Mouse (Mus musculus) hindbrain, embryonic 10.5 days (tissue): ENCODE data around the gene Tspan4. TPM values are rescaled to one million over a fixed set of nuclear protein-coding genes. Genes with fewer than 3 reads are reported as not detected.
A peak's percentile ranks its signal among the peaks of the same experiment; 100 is the strongest.

ENCODE experiments used
- DNase-seq: peaks from one replicate; pipeline ENCODE4 v3.0.0-alpha.2; 2017; ENCODE audit warnings: low spot score
- H3K27ac ChIP-seq: fragments of 300-500 bp; sonication (generic); 2 replicates; pipeline ENCODE4 v1.5.1; 2016; ENCODE audit warnings: mild to moderate bottlenecking, moderate library complexity
- H3K27me3 ChIP-seq: fragments of 300-500 bp; sonication (generic); 2 replicates; pipeline ENCODE4 v1.6.1; 2016; ENCODE audit warnings: mild to moderate bottlenecking; ENCODE audit not compliant: poor library complexity, insufficient read depth, severe bottlenecking
- H3K36me3 ChIP-seq: fragments of 300-500 bp; sonication (generic); 2 replicates; pipeline ENCODE4 v1.6.1; 2016; ENCODE audit warnings: mild to moderate bottlenecking, moderate library complexity
- H3K4me1 ChIP-seq: fragments of 300-500 bp; sonication (generic); replicated peaks from 2 replicates; pipeline ENCODE4 v1.6.1; 2016; ENCODE audit warnings: mild to moderate bottlenecking
- H3K4me3 ChIP-seq: fragments of 300-500 bp; sonication (generic); 2 replicates; pipeline ENCODE4 v1.5.1; 2016; ENCODE audit warnings: mild to moderate bottlenecking, moderate library complexity
- H3K9me3 ChIP-seq: fragments of 300-500 bp; sonication (generic); 2 replicates; pipeline ENCODE4 v1.6.1; 2016; ENCODE audit warnings: mild to moderate bottlenecking, moderate library complexity
- WGBS: fragments of 180-500 bp; shearing (Covaris S2); methylation state at CpG from one replicate; pipeline ENCODE4 v1.1.7; 2016; 5-methylcytosine and 5-hydroxymethylcytosine counted together
- polyA plus RNA-seq: library from polyadenylated mRNA; unstranded; fragments of >200 nt; fragmentation: Nextera tagmentation; extraction: Ambion mirVana; gene quantifications from 2 replicates; pipeline ENCODE4 v1.2.1, GENCODE M21; 2016

Gene Tspan4
- polyA plus RNA-seq, 1 experiment from 2014 or later = 38.6 TPM

DNA sequence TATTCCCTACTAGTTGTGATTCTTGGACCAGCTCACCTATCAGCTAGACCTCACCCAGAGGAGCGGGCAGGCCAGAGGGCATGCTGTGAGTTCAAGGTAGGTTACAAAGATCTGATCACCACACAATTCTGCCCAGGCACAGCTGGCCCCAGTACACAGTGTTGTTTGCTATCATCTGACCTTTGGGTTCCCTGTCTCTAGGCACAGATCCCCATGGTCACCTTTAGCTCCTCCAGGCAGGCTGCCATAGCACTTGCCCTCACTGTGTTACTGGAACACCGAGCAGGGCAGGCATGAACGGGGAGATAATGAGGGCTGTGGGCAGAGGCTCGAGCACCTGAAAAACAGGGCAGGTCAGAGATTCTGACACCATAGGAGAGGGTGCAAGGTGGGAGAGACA lies 42.6 kb downstream of the Tspan4 start:
- Histone ChIP-seq H3K27ac (no peak overlapping the region), H3K4me1 (0 out of 2 replicates have a peak, but pooled peaks cover 3% of the 10 kb centered on the region), H3K9me3 (no peaks in the 10 kb centered on the region), H3K4me3 (no peak overlapping the region), H3K36me3 (peaks cover 31% of the 10 kb centered on the region), H3K27me3 (no peaks in the 10 kb centered on the region)
- no peak for DNase-seq
- 91% methylated on average over 4 of the region's 4 CpGs for WGBS

DNA sequence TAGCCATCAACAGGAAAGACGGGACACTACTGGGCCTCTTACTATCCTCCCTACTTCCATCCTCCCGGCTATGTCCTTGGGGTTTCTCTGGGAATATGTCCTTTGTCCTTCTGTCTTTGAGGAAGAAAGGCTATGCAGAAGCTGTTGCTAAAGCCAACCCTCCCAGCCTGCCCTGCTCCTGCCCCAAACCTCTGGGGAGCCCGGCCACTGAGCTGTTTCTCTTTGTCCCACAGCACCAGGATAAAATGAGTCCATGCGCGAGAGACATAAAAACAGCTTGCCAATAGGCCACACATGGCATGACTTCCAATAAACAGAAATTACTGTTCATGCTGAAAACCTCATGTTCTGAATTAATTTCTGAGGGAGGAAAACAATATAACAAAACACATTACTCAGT lies 43.3 kb downstream of the Tspan4 start:
- H3K4me3 ChIP-seq = no peak overlapping the region
- WGBS = 86% methylated on average over 5 of the region's 5 CpGs
- 0 out of 2 replicates have a peak, but pooled peaks cover 3% of the 10 kb centered on the region for H3K4me1 ChIP-seq
- no peaks in the 10 kb centered on the region for H3K9me3 ChIP-seq
- no peaks in the 10 kb centered on the region for H3K27me3 ChIP-seq
- H3K36me3 ChIP-seq = peaks cover 31% of the 10 kb centered on the region
- no peak overlapping the region for H3K27ac ChIP-seq
- no peak for DNase-seq

DNA sequence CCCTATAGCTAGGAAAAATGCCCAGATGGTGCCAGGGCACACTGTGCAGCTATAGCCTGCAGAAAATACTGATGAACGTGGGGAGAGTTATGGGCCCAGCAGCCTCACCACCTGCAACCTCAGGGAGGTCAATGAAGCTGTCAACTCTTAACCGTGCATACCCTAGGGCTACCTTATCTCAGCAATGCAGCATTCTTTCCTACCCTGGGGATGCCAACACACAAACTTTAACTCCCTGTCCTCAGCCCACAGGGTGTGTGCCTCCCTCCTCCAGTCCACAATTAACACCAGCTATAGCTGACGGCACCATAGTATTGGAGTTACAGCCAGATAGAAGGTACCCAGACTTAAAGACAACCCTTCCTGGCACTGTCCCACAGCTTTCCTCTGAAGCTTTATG lies 43.9 kb downstream of the Tspan4 start:
- 81% methylated on average over 3 of the region's 3 CpGs for WGBS
- H3K4me3 ChIP-seq = no peak overlapping the region
- H3K27ac ChIP-seq = 0 out of 2 replicates have a peak overlapping the region, but pooled peaks have one; percentile 16
- H3K36me3 ChIP-seq = peaks cover 27% of the 10 kb centered on the region
- no peaks in the 10 kb centered on the region for H3K9me3 ChIP-seq
- no peaks in the 10 kb centered on the region for H3K27me3 ChIP-seq
- DNase-seq = no peak
- H3K4me1 ChIP-seq = 0 out of 2 replicates have a peak, but pooled peaks cover 3% of the 10 kb centered on the region

DNA sequence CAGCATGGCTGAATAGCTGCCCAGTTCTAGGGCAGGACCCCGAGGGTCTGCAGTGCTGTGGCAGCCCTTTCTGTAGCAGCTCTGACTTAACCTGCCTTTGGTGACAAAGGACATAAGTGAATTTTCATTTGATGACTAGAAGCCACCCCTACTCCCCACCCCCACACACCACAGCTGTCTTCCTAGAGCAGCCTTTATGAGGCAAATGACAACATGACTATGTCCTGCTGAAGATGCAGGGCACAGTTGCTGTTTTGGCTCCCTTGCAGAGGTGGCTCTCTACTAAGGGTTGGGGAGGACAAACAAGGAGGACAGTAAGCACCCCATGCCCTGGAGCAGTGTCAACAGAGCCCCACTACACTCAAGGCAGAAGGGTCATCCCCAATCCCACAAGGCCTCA lies 44.8 kb downstream of the Tspan4 start:
- H3K27ac ChIP-seq = peak overlapping the region; percentile 25; the same call in 1 of the 2 replicates
- H3K36me3 ChIP-seq = peaks cover 22% of the 10 kb centered on the region
- 0 out of 2 replicates have a peak, but pooled peaks cover 3% of the 10 kb centered on the region for H3K4me1 ChIP-seq
- no peak overlapping the region for H3K4me3 ChIP-seq
- DNase-seq = no peak
- H3K27me3 ChIP-seq = no peaks in the 10 kb centered on the region
- H3K9me3 ChIP-seq = no peaks in the 10 kb centered on the region
- WGBS = 91% methylated on average over 1 of the region's 1 CpGs

DNA sequence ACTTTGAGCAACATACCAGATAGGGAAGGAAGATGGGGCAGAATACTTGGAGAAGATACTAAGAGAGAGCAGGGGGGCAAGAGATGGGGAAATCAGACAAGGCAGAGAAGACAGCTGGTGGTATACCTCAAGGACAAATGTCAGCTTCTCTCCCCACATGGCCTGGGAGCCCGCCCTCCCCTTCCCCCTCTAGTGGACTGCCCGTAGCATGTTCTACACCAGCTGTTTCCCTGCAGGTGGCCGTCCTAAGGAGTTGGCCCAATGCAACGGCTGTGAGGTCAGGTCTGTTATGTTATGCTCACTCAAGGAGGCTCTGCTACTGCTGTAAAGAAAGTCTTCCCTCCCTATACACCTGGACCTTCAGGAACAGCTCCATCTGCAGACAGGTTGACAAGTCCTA lies 48.0 kb downstream of the Tspan4 start:
- Histone ChIP-seq H3K36me3 (peaks cover 19% of the 10 kb centered on the region), H3K4me3 (no peak overlapping the region), H3K4me1 (0 out of 2 replicates have a peak, but pooled peaks cover 3% of the 10 kb centered on the region), H3K27ac (no peak overlapping the region), H3K9me3 (no peaks in the 10 kb centered on the region), H3K27me3 (no peaks in the 10 kb centered on the region)
- WGBS = 38% methylated on average over 4 of the region's 4 CpGs
- no peak for DNase-seq

DNA sequence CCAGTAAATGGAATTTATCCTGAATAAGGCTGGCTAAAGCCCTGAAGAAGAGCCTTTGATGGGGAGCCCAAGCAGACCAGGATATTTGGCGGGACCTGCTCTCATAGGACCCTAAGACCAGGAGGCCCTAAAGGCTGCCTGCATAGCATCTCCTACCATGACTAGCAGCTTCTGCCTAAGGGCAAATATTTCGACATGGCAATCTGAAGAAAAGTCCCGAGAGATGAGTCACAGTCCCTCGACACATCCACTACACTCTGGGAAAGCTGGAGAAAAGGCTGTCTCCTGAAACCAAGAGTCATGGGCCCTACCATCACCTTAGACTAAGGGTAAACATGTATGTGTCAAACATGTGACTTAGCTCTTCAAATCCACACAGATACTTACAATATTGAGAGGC lies 49.2 kb downstream of the Tspan4 start:
- Histone ChIP-seq H3K27me3 (no peaks in the 10 kb centered on the region), H3K4me1 (0 out of 2 replicates have a peak, but pooled peaks cover 3% of the 10 kb centered on the region), H3K9me3 (no peaks in the 10 kb centered on the region), H3K4me3 (no peak overlapping the region), H3K27ac (no peak overlapping the region), H3K36me3 (peaks cover 30% of the 10 kb centered on the region)
- DNase-seq = no peak
- WGBS = 91% methylated on average over 4 of the region's 4 CpGs

DNA sequence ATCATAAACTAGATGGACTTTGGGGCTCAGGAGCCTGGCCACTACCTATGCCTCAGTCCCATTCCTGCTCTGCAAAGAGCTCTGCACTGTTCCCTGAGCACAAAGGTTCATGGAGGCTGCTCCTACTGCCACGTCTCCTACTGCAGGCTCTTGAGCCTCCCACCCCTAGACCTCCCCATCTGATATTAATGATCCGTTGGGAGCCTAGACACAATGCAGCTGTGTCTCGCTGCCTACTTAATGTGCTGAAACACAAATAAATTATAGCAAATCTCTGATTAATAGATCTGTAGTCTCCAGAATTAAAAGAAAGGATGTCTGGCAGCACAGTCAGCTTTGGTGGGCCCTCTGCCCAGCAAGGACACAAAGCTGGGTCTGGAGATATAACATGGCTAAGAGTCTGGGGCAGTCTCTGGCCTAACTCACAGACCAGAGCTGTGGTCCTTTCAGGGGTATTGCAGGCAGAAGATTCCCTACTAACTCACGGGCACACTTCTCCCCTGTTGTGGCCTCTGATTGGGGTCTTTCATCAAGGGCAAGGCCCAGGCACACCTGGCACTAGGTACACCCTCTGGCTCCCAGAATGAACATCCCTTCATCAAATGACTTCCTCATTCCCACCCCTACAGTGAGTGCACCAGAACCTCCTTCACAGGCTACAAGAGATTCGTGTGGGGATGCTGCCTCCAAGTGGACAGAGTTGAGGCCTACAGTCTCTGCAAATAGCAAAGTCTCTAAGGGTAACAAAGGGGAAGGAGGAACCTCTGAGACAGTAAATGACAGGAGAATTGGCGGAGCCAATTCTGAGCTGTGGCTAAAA lies 49.9 kb downstream of the Tspan4 start:
- Histone ChIP-seq H3K4me1 (0 out of 2 replicates have a peak, but pooled peaks cover 1% of the 10 kb centered on the region), H3K36me3 (peaks cover 37% of the 10 kb centered on the region)
- 58% methylated on average over 6 of the region's 6 CpGs for WGBS

DNA sequence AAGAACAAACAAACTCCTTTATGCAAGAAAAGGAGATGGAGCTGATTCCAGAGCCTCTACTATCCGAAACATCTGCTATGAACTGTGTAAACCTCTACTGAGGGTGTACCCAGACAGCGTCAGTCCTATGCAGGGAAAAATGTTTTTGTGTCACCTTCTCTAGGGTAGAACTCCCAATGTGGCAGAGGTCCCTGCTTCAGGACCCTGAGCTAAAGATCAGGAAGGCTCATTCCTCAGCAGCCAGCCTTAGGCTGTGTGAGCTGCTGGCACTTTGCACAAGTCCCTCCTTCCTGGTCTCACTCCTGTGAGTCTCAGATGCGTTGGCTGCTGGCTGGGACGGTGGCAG lies 50.5 kb downstream of the Tspan4 start:
- 87% methylated on average over 4 of the region's 4 CpGs for WGBS
- no peak overlapping the region for H3K27ac ChIP-seq
- H3K27me3 ChIP-seq = no peaks in the 10 kb centered on the region
- H3K9me3 ChIP-seq = no peaks in the 10 kb centered on the region
- H3K4me1 ChIP-seq = no peaks in the 10 kb centered on the region
- H3K36me3 ChIP-seq = peaks cover 43% of the 10 kb centered on the region
- no peak overlapping the region for H3K4me3 ChIP-seq
- DNase-seq = no peak

More for the DNA sequence above, 49.9 kb downstream of the Tspan4 start:
- no peak overlapping the region for H3K4me3 ChIP-seq
- no peaks in the 10 kb centered on the region for H3K9me3 ChIP-seq
- H3K27me3 ChIP-seq = no peaks in the 10 kb centered on the region
- no peak overlapping the region for H3K27ac ChIP-seq
- peak; percentile 71 for DNase-seq

DNA sequence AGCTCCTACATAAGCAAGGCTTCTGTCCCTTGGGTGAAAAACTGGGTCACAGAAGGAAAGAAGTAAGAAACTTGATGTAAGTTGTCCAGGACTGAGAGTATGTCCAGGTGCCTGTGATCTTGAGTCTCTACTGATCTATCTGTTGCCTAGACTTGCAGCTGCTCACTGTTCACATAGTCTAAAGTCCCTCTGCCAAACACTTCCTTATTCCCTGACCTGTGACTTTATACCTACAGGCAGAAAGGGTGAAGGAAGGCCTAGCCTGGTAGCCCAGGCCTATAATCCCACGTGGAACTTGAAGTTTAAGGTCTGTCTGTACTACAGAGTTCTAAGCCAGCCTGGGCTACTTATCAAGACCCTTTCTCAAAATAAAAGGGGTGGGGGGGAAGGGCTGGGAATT lies 60.5 kb downstream of the Tspan4 start:
- Histone ChIP-seq H3K36me3 (peaks cover 6% of the 10 kb centered on the region; the same call in 1 of the 2 replicates), H3K4me1 (peaks cover 21% of the 10 kb centered on the region), H3K9me3 (no peaks in the 10 kb centered on the region), H3K27ac (no peak overlapping the region), H3K4me3 (no peak overlapping the region), H3K27me3 (no peaks in the 10 kb centered on the region)
- no peak for DNase-seq
- WGBS = 79% methylated on average over 1 of the region's 1 CpGs

DNA sequence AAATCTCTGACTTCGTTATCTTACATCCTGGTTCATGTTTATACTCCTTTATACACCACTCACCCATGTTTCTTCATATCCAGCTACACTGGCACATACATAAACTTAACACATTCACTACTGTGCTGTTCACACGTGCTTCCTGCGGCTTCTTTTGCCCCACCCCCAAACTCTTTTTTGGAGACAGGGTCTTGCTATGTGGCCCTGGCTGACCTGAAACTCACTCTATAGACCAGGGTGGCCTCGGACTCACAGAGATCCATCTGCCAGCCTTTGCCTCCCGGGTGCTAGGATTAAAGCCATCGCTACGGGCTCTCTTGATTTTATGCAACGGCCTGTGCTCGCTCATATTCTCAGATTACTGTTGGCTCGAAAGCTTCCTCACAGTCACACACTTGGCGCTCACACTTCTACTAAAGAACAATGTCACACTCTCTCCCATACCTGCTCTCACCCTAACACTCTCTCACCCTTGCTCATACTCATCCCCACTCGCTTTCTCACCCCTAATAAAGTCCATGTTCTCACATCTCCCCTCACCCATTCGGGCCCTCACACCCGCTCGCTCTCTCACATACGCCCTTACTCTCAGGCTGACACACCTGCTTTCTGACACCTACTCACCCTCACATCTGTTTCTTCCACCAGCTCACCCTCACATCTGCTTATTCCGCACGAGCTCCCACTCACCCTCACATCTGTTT lies 64.0 kb downstream of the Tspan4 start:
- no peaks in the 10 kb centered on the region for H3K27me3 ChIP-seq
- DNase-seq = no peak
- H3K27ac ChIP-seq = peak overlapping the region; percentile 91
- H3K9me3 ChIP-seq = no peaks in the 10 kb centered on the region
- H3K4me1 ChIP-seq = peaks cover 26% of the 10 kb centered on the region
- no peaks in the 10 kb centered on the region for H3K36me3 ChIP-seq
- H3K4me3 ChIP-seq = peak overlapping the region; percentile 89
- WGBS = 23% methylated on average over 18 of the region's 18 CpGs

DNA sequence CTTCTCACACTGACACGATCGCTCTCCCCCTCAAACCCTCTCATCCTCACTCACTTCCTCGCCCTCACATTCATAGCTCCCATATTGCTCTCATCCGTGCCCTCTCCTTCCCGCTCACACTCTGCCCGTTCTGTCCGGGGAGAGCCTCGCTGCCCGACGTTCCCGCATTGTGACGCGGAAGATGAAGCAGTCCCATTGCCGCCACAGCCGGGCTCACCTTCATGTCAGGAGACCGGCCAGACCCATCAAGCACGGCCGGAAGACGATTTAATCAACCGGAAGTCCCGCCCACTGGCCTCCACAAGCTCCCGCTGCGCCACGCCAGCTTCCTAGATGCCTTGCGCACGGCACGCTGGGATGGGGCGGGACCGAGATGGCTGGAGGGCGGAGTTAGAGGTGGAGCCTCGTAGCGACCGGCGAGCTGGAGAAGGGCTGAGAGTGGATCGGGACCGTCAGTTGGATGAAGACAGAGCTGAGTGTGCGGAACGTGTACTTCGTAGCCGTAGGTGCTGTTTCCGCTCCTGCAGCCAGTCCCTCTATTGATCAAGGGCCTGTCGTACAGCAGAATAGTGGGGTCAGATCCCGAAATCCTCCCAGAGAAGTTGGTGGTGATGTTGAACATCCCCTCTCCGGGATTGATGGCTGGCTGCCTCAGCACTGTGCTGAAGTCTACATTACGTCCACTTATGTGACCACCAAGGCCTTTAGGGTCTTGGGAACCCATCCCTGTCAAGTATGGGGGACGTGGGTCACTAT lies 64.7 kb downstream of the Tspan4 start, which contains the start of gene Chid1:
Gene Chid1 (minus strand): TSS at position 302 of the 756 bp plus-strand sequence.
- H3K9me3 ChIP-seq = no peaks in the 10 kb centered on the region
- peak; percentile 99 for DNase-seq
- no peaks in the 10 kb centered on the region for H3K36me3 ChIP-seq
- peaks cover 26% of the 10 kb centered on the region for H3K4me1 ChIP-seq
- no peaks in the 10 kb centered on the region for H3K27me3 ChIP-seq
- peak within 1 kb of the TSS; percentile 89 for H3K4me3 ChIP-seq
- WGBS = 1% methylated on average over 46 of the region's 46 CpGs
- H3K27ac ChIP-seq = peak within 1 kb of the TSS; percentile 91

DNA sequence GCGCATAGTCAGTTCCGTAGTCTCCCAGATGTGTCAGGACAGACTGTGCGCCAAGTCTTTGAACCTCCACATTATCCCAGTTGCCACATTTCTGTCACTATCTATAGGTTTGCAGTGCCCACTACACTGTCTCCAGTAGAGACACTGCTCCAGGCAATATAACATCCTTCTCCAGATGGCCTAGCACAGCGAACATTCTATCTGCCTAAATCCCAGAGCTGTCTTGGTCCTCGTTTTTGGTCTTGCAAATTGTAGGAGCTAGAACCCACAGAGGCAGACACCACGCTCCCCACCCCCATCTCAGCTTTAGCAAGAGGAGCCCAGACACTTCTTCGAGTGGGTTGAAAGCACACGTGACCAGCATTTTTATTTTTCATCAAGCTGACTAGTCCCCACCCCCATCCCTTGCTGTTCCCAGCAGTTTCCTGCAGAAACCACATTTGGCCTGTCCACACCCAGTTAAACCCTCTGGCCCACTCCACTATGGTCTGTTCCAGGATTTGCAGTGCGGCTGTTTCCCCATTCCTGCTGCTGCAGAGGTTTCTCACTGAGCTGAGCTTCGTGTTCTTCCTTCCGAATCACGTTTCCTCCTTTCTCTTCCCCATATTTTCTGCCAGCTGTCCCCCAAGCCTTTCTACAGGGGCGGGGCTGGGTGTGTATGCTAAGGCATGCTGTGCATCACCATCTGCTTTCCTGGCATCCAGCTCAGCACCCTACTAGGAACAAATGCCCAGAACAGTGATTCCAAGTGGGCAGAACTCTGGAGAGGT lies 65.5 kb downstream of the Tspan4 start:
- Histone ChIP-seq H3K36me3 (no peaks in the 10 kb centered on the region), H3K27me3 (no peaks in the 10 kb centered on the region), H3K9me3 (no peaks in the 10 kb centered on the region), H3K27ac (peak overlapping the region; percentile 91), H3K4me3 (peak overlapping the region; percentile 89), H3K4me1 (peaks cover 26% of the 10 kb centered on the region)
- DNase-seq = no peak
- WGBS = 72% methylated on average over 13 of the region's 13 CpGs
